Mouse (Mus musculus): ENCODE results near the gene Romo1.
A peak's percentile ranks its signal among the peaks of the same experiment; 100 is the strongest.
"Not testable (repeated sequence)": the region's sequence is repeated elsewhere in the genome, so short reads cannot be mapped to it uniquely, and the experiment has no call there.

The Romo1 gene

GRCm38 (mm10) chr2:156143953-156144724 lies at the start of gene Romo1, which contains the start of gene Nfs1:
Gene Romo1 (plus strand): TSS chr2:156144039.
Gene Nfs1 (minus strand): TSS chr2:156144186.
- DNase-seq: peak; percentile 92

- DNase-seq: peak; percentile 22
These were observed 33.0 kb upstream of the Romo1 start for GRCm38 (mm10) chr2:156110627-156111357.

- peak; percentile 95 for DNase-seq
These were observed 32.3 kb upstream of the Romo1 start, which contains the start of the genes Cpne1 and Rbm12 for GRCm38 (mm10) chr2:156111358-156112079. Gene Cpne1 (minus strand): TSS chr2:156111965. Gene Rbm12 (minus strand): TSS chr2:156111978.

- not testable (repeated sequence) for DNase-seq
These were observed 31.8 kb upstream of the Romo1 start for GRCm38 (mm10) chr2:156112080-156112423.

- DNase-seq: no peak
These were observed 24.3 kb upstream of the Romo1 start for GRCm38 (mm10) chr2:156119566-156119965.

GRCm38 (mm10) chr2:156123731-156124130 lies 20.1 kb upstream of the Romo1 start:
- no peak for DNase-seq

- DNase-seq: no peak
These were observed 16.8 kb upstream of the Romo1 start, which contains the start of gene Gm28036 for GRCm38 (mm10) chr2:156126992-156127391. Gene Gm28036 (minus strand): TSS chr2:156127092.

GRCm38 (mm10) chr2:156134161-156134560 lies 9.7 kb upstream of the Romo1 start:
- DNase-seq: no peak

GRCm38 (mm10) chr2:156135695-156136094 lies 8.1 kb upstream of the Romo1 start:
- DNase-seq: no peak

- no peak for DNase-seq
These were observed 1.0 kb upstream of the Romo1 start for GRCm38 (mm10) chr2:156142820-156143219.

- no peak for DNase-seq
These were observed 472 bp upstream of the Romo1 start for GRCm38 (mm10) chr2:156143367-156143766.

- no peak for DNase-seq
These were observed 1.8 kb downstream of the Romo1 start for GRCm38 (mm10) chr2:156145486-156146130.

- no peak for DNase-seq
These were observed 2.6 kb downstream of the Romo1 start for GRCm38 (mm10) chr2:156146272-156146989.

- no peak for DNase-seq
These were observed 3.6 kb downstream of the Romo1 start for GRCm38 (mm10) chr2:156147316-156147915.

GRCm38 (mm10) chr2:156151538-156151937 lies 7.7 kb downstream of the Romo1 start:
- no peak for DNase-seq

GRCm38 (mm10) chr2:156165478-156165877 lies 21.6 kb downstream of the Romo1 start:
- DNase-seq: no peak

- no peak for DNase-seq
These were observed 22.7 kb downstream of the Romo1 start for GRCm38 (mm10) chr2:156166557-156166956.

- DNase-seq: no peak
These were observed 33.2 kb downstream of the Romo1 start for GRCm38 (mm10) chr2:156177079-156177478.

- DNase-seq: no peak
These were observed 33.8 kb downstream of the Romo1 start for GRCm38 (mm10) chr2:156177651-156178050.

- peak; percentile 83 for DNase-seq
These were observed 35.4 kb downstream of the Romo1 start for GRCm38 (mm10) chr2:156179046-156179795.

- no peak for DNase-seq
These were observed 35.9 kb downstream of the Romo1 start for GRCm38 (mm10) chr2:156179796-156180093.
